Mouse (Mus musculus) cerebellum, adult 9-11 months (tissue): Measurements from ENCODE around the gene Rad51b.

ENCODE experiments used
- DNase-seq: peaks from one replicate; pipeline ENCODE4 v3.0.0; 2022

Gene Rad51b

DNA sequence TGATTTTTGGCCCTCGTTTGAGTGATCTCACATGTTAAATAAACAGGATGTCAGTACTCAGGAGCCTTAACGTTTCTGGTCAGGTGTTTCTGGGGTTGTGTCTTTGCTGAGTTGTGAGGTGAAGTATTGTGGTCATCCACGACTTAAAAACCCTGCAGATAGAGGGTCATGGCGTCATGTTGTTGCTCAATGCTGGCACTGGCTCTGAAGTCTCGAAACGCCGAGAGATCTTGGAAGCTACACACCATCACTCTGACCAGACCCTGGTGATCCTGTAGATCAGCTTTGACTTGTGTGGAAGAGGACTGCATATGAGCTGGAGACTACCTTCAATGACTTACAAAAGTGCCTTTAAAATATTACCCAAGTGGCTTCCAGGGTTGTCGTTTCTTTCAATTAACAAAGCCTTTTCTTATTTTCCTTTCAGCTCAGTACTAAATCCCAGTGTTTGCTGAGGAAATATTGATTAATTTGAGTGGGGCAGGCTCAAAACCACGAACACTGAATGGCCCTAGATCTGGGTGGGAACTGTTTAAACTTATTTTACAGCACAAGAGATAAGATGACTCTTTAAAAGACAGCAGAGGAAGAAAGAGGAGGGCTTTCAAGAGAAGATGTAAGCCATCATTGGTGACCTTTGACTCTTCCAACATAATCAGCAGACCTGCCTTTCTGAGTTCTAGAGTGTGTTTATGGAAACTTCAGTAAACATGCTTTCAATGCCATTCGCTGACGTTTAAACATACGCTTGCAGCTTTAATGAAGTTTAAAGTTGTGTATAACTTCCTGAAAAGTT, 144.3 kb downstream of the Rad51b start:
- no peak for DNase-seq

DNA sequence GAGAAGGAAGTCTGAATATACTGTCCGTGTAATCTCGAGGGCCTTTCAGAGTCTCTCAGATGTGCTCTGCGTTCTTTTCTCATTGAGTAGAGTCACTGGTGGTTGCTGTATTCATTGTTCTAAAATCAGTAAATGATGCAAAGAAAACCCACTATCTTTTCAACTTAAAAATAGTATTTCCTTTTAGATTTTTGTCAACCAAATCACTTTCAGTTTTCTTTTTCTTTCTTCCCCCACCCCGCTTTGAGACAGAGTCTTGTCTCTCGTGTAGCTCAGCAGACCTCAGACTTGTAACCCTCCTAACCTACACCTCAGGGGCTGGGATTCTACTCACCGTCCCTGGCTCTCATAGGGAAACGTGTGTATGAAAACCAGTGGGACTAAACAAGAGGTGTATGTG, 145.0 kb downstream of the Rad51b start:
- no peak for DNase-seq

- DNase-seq: no peak
Measured at GRCm38 (mm10) chr12:79442836-79443390, 145.8 kb downstream of the Rad51b start.

DNA sequence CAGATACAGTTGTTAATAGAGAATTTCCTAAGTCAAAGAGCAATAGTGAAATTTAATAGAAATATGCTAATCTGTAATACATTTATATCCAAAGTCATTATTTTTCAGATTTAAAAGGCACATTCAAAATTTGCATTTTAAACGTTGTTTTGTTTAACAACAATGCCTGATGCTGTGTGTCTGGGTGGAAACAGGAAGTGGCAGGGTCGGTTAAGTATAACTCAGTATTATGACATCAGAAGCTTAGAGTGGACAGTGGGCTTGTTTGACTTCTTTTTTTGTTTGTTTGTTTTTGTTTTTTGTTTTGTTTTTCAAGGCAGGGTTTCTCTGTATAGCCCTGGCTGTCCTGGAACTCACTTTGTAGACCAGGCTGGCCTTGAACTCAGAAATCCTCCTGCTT, 147.6 kb downstream of the Rad51b start:
- no peak for DNase-seq

GRCm38 (mm10) chr12:79447039-79447438, 150.0 kb downstream of the Rad51b start:
- DNase-seq: no peak

GRCm38 (mm10) chr12:79449817-79450411, 152.8 kb downstream of the Rad51b start:
- no peak for DNase-seq

GRCm38 (mm10) chr12:79452882-79453281, 155.8 kb downstream of the Rad51b start:
- no peak for DNase-seq

DNA sequence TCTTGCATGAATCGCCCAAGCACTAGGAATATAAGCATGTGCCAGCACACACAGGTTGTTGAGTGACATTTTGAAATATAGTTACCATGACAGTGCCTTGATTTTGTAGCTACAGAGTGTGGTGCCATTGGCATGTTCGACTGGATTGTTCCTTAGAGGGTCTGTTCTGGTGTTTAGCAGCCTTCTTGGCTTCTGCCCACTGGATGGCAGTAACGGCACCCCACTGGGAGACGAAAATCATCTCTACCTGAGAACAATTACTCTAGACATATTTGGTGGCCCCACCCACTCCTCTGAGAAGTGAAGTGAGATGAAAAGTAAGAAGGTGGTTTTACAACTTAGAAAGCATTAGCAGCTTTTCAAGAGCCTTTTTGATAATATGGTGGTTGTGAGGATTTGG, 156.9 kb downstream of the Rad51b start:
- no peak for DNase-seq

DNA sequence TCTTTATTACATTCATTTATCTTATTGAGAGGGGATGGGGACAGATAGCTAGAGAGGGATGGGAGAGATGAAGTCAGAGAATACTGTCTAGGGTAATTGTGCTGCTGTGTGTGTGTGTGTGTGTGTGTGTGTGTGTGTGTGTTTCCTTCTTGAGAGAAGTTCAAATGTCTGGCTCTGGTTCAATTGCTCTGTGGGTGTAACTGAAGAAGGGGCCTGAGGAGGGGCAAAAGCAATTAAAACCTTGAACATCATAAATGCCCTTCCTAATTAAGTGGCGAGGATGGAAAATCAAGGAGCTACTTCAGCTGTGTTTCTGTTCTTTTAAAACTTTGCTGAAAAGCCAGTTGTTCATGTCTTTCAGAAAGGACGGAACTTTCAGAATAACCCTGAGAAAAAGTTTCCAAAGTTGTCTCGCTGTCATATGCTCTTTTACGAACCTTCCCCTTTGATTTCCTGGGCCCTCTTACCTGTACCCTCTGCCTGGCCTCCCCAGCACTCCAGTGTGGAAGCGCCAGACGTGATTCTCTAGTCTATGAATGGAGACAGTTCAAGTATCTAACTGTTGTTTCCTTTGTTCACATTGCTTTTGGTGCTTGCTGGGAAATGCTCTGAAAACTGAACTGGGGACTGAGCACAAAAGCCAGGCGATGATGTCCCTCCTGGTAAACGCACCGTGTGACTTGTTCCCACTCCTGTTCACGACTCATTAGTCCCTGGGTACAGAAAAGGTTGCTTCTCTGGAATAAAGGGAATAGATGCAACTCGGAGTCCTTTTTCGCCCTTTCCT, 158.2 kb downstream of the Rad51b start:
- DNase-seq: no peak

DNA sequence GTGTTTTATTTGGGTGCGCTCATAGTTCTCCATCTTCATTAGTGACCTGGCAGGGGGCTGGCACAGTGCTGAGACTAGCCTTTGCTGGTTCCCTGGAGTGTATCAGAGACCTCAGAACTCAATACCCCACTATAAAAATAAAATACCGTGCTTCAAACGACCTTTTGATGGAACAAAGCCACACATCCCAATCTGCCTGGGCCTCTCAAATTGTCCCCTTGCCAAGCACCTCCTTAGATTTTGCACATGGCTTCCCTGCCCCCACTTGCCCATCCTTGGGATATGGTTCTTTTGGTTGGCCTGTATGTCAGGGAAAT, 158.7 kb downstream of the Rad51b start:
- no peak for DNase-seq

GRCm38 (mm10) chr12:79456251-79456650, 159.2 kb downstream of the Rad51b start:
- no peak for DNase-seq

DNA sequence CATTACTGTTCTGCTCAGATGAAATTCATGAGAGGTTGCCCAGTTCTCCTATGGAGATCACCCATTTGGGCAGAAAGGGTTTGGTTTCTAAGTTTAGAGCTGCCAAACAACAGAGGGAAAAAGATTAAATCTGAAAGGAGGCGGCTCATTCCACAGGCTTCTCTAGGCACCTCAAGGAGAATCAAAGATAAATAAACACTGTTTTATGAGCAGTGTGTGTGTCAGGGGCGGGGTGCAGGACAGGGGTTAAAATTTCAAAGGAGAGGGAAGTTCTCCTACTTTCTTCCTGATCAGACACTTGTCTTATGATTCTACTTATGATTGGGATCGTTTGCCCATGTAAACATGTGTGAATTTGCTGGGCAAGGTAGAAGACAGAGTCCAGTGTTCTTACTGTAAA, 166.3 kb downstream of the Rad51b start:
- no peak for DNase-seq

- no peak for DNase-seq
Measured at GRCm38 (mm10) chr12:79470113-79470512, 173.0 kb downstream of the Rad51b start.

DNA sequence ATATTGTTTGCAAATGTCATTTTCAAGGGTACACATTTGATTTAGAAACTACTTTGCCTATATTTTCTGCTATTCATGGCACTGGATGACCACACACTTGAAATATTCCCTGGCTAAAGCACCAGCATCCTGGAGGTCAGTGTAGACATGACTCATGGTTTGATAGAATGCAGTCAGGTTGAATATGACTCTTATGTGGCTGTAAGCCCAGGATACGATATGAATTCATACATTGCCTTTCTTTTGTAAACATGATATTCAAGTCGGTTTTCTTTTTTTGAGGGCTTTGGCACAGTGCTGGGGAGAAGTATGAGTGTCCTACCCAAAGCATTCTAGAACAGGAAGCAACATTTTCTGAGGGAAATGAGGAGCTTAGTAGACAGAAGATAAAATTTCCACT, 174.8 kb downstream of the Rad51b start:
- DNase-seq: no peak

GRCm38 (mm10) chr12:79476413-79477046, 179.4 kb downstream of the Rad51b start:
- DNase-seq: no peak

GRCm38 (mm10) chr12:79478816-79479215, 181.7 kb downstream of the Rad51b start:
- DNase-seq: no peak

DNA sequence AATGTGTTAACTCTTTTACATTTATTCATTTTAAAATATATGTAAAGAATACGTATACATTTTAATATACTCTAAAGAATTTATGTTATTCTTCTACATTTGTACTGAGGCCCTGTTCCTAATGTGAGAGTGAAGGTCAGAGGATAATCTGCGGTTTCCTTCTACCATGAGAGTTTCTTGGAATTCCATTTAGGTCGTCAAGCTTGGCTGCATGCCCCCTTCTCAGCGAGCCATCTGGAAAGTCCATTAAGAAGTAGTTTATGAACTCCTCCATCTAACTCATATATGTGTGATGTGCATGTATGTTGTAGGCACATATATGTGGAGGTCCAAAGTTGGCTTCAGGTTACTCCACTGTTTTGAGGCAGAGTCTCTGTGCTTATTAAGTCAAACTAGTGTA, 188.4 kb downstream of the Rad51b start:
- no peak for DNase-seq

GRCm38 (mm10) chr12:79488590-79489242, 191.6 kb downstream of the Rad51b start:
- DNase-seq: no peak

DNA sequence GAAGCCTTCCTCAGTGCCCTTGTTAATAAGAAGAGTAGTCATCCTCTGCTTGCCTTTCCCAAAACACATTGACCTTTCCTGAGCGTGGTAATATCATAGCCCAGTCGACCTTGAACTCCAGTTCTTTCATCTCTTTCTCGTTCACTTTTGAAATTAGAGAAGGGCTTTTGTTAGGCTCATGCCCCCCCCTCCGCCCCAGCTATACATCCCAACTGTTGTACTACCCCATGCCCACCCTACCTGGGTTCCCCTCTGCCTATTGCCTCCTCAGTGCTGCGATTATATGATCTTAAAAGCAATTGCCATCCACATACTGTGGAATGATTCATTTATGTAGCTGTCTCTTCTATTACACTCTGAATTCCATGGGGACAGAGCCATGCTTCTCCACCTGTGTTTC, 193.5 kb downstream of the Rad51b start:
- no peak for DNase-seq

GRCm38 (mm10) chr12:79492175-79492574, 195.1 kb downstream of the Rad51b start:
- no peak for DNase-seq

- no peak for DNase-seq
Measured at GRCm38 (mm10) chr12:79492613-79493012, 195.5 kb downstream of the Rad51b start.

- DNase-seq: no peak
Measured at GRCm38 (mm10) chr12:79493481-79493880, 196.4 kb downstream of the Rad51b start.

DNA sequence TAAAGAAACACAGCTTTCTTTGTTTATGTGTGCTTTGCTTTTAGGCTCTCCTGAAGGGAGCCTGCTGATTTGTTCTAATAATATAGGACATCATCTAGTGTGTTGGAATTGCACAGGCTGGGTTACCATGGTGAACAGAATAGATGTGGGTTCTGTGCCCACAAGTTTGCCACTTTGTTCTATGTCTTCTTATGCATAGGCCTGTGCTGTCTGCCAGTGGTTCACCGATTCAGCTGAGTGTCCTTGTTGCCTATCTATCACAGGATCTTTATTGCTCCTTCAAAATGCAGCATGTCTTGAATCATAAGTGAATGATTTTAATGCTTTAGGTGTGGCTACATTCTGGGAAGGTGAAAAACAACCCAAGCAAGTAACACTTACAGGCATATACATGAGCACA, 201.2 kb downstream of the Rad51b start:
- no peak for DNase-seq
